Mouse (Mus musculus) right cerebral cortex, postnatal 10 days (tissue): ENCODE results near the gene Ctcfl.

ENCODE experiments used
- DNase-seq, 2 experiments: peaks; one replicate each; pipeline ENCODE4 v3.0.0; 2021; ENCODE audit warnings: low spot score in 2 of 2

Gene Ctcfl

GRCm38 (mm10) chr2:173119023-173119944 is at the start of gene Ctcfl:
Ctcfl (minus strand) TSS chr2:173119525.
- no peak for DNase-seq

- peak in 1 of 2 experiments; percentile 63 for DNase-seq
These were observed 49.1 kb upstream of the Ctcfl start for GRCm38 (mm10) chr2:173168411-173168851.

GRCm38 (mm10) chr2:173165357-173165756 is 46.0 kb upstream of the Ctcfl start:
- DNase-seq = no peak

GRCm38 (mm10) chr2:173164946-173165345 is 45.6 kb upstream of the Ctcfl start:
- no peak for DNase-seq

GRCm38 (mm10) chr2:173164358-173164757 is 45.0 kb upstream of the Ctcfl start:
- DNase-seq = no peak

DNA sequence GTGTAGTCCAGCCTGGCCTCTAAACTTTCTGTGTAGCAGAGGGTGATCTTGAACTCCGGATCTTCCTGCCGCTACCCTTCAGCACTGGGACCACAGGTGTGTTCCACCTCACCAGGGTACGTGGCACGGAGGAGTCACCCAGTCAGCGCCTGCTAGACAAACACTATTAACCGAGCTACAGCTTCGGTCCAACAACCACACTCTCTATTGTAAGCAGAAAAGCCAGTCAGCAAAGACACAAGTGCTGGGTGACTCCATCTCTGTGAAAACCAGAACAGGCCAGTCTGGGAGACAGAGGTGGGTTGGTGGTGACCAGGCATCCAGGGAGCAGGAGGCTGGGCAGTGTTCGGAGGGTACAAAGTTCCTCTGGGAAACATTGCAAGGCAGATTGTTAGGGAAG is 44.1 kb upstream of the Ctcfl start:
- DNase-seq = no peak

GRCm38 (mm10) chr2:173159354-173160311 is 40.3 kb upstream of the Ctcfl start:
- DNase-seq = peak; percentile 66 to 67

- DNase-seq = no peak
These were observed 39.2 kb upstream of the Ctcfl start for GRCm38 (mm10) chr2:173158390-173159055.

GRCm38 (mm10) chr2:173157871-173158270 is 38.5 kb upstream of the Ctcfl start:
- DNase-seq = no peak

DNA sequence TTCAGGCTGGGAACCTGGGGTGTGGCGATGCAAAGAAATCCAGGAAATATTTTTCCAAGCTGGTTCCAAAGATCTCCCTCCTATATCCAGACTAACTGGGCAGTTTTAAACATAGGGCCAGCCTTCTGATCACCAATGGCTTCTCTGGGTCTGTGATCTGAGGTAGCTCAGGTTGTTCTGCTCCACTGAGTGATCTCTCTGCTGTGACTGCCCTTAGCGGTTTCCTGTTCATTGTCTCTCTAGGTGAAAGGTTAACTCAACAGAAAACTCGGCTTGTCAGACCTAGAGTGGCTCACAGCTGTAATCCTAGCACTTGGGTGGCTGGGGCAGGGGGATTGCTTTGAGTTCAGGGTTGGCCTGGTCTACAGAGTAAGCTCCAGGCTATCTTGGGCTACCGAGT is 38.1 kb upstream of the Ctcfl start:
- no peak for DNase-seq

DNA sequence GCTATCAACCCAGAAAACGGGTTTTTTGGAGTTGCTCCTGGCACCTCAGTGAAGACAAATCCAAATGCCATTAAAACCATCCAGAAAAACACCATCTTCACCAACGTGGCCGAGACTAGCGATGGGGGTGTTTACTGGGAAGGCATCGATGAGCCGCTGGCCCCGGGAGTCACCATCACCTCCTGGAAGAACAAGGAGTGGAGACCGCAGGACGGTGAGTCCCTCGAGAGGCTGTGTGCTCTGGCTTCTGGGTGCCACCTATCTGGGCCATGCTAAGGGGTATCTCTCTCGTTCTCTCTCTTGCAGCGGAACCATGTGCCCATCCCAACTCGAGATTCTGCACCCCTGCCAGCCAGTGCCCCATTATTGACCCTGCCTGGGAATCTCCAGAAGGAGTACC is 37.6 kb upstream of the Ctcfl start:
- no peak for DNase-seq

- DNase-seq = no peak
These were observed 36.6 kb upstream of the Ctcfl start for GRCm38 (mm10) chr2:173155907-173156306.

DNA sequence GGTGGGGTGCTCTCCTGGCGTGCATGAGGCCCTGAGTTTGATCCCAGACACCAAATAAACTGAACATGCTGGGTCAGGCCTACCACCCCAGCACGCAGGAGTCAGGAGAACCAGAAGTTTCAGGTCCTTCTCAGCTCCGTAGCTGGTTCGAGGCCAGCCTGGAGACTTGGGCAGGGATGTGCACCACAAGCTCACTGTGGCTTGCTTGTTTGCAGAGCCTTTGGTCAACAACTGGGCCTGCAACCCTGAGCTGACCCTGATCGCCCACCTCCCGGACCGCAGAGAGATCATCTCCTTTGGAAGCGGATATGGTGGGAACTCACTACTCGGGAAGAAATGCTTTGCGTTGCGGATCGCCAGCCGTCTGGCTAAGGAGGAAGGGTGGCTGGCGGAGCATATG is 35.6 kb upstream of the Ctcfl start:
- DNase-seq = no peak

- DNase-seq = no peak
These were observed 35.2 kb upstream of the Ctcfl start for GRCm38 (mm10) chr2:173154513-173154912.

GRCm38 (mm10) chr2:173153266-173153665 is 33.9 kb upstream of the Ctcfl start:
- no peak for DNase-seq

GRCm38 (mm10) chr2:173152436-173153151 is 33.3 kb upstream of the Ctcfl start, which contains the start of gene Pck1:
Pck1 (plus strand) TSS chr2:173153048.
- no peak for DNase-seq

- no peak for DNase-seq
These were observed 32.5 kb upstream of the Ctcfl start for GRCm38 (mm10) chr2:173151784-173152284.

DNA sequence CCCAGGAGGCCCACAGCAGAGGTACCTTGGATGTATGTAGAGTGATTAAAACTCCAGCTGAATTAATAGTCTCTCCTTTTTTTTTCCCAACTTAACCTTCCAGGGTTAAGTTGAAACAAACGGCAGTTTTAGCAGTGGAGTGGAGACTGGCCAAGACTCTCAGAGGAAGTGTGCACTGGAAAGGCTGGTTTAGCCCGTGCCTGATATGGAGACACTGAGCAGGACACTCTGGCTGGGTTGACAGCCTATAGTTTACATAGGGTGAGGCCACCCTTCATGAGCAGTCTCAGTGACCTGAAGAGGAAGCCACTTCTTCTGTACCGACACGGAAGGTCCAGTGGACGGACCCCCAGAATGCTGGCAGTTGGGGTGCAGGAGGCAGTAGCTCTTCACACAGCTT is 32.0 kb upstream of the Ctcfl start:
- no peak for DNase-seq

DNA sequence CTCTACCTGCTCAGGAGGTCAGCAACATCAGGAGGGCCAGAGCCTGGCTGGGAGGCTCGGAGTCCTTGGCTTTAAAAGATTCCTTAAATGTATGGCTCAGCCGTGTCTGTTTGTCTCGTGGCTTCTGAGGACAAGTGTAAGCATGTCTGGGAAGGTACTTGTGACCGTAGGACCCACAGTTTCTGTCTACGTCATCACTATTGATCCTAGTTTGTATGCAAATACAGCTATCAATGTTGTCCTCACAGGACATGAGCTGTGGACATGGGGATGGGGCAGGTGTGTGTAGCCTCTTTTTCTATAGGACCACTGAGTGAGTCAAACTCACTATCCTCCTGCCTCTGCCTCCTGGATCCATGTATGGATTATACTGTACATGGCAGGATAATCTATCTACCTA is 28.7 kb upstream of the Ctcfl start:
- DNase-seq = no peak

GRCm38 (mm10) chr2:173146728-173147127 is 27.4 kb upstream of the Ctcfl start:
- DNase-seq = no peak

GRCm38 (mm10) chr2:173145808-173146207 is 26.5 kb upstream of the Ctcfl start:
- DNase-seq = no peak
